Mouse (Mus musculus) cortical plate, adult 2 months (tissue): ENCODE results near the gene Kdm6a.

ENCODE experiments used
- CTCF ChIP-seq: fragments of 200-500 bp; IDR thresholded peaks from 2 replicates; pipeline ENCODE4 v1.5.1; 2011; ENCODE audit warnings: mild to moderate bottlenecking, control low read depth, low read length; ENCODE audit not compliant: insufficient read depth; ENCODE audit errors: extremely low read depth
- POLR2A ChIP-seq: fragments of 200-500 bp; IDR thresholded peaks from 2 replicates; pipeline ENCODE4 v1.6.1; 2011; ENCODE audit warnings: mild to moderate bottlenecking, low read length, control low read depth; ENCODE audit not compliant: insufficient read depth; ENCODE audit errors: extremely low read depth

DNA sequence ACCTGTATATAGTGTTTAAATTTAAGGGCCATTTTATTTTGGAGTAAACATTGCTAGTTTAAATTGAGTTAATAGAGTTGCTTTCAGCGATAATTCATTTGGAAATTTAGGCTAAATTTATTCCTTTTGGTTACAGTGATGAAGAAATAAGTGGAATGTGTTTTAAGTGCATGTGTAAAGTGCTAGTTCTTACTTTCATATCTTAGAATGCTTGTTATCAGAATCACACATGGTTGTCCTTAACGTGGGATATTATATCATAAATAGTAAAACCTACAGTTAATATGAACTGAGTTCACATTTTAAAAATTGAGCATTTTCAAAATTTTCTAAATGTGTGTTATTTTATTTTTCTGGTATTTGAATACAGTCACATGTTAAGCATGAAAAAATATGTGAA is 2.7 kb downstream of the Kdm6a start:
- TF ChIP-seq CTCF (no peak), POLR2A (no peak)
